Mouse (Mus musculus) CH12.LX (cell line): ENCODE measurements around the gene Magi2. TPM values are rescaled to one million over a fixed set of nuclear protein-coding genes. Genes with fewer than 3 reads are reported as not detected.

ENCODE experiments used
- DNase-seq: peaks from one replicate; pipeline ENCODE4 v3.0.0-alpha.2; 2013; ENCODE audit errors: extremely low read depth
- H3K27ac ChIP-seq: 2 replicates; pipeline ENCODE4 v1.5.1; 2012; ENCODE audit warnings: low read depth, mild to moderate bottlenecking, control low read depth, moderate library complexity; ENCODE audit not compliant: insufficient read depth
- H3K27me3 ChIP-seq: replicated peaks from 2 replicates; pipeline ENCODE3; 2012; ENCODE audit warnings: inconsistent platforms
- H3K36me3 ChIP-seq, 2 experiments: replicated peaks in 1 of 2; 2 replicates each; pipeline versions ENCODE3 to v1.6.1; 2012; ENCODE audit warnings: inconsistent platforms in 1 of 2, low read length in 1 of 2, mild to moderate bottlenecking in 1 of 2, mixed read lengths in 1 of 2, moderate library complexity in 1 of 2; ENCODE audit not compliant: control insufficient read depth in 1 of 2, insufficient read depth in 1 of 2
- H3K4me1 ChIP-seq, 2 experiments: 2 replicates each; pipeline ENCODE4 v1.6.1; 2012; ENCODE audit warnings: inconsistent platforms in 1 of 2, moderate library complexity in 1 of 2; ENCODE audit not compliant: insufficient read depth in 2 of 2, control insufficient read depth in 1 of 2
- H3K4me2 ChIP-seq: 2 replicates; pipeline ENCODE4 v1.6.1; 2012; ENCODE audit warnings: low read depth, mild to moderate bottlenecking, control low read depth; ENCODE audit not compliant: poor library complexity, insufficient read depth, severe bottlenecking
- H3K4me3 ChIP-seq, 3 experiments: fragments of 150-350 bp in 1 of 3; sonication (generic) in 1 of 3; replicated peaks in 1 of 3; 2 replicates each; pipeline versions ENCODE3 to v1.5.1; 2011 to 2012; ENCODE audit warnings: low read depth in 2 of 3, low read length in 2 of 3, mild to moderate bottlenecking in 2 of 3, moderate library complexity in 2 of 3, control low read depth in 1 of 3, improper control_type of control experiment in 1 of 3, inconsistent platforms in 1 of 3, mixed read lengths in 1 of 3; ENCODE audit not compliant: poor library complexity in 1 of 3
- H3K79me2 ChIP-seq: replicated peaks from 2 replicates; pipeline ENCODE4 v1.6.1; 2012; ENCODE audit warnings: mild to moderate bottlenecking, moderate library complexity; ENCODE audit not compliant: control insufficient read depth, poor library complexity, insufficient read depth, severe bottlenecking; ENCODE audit errors: extremely low read depth
- H3K9ac ChIP-seq: 2 replicates; pipeline ENCODE4 v1.6.1; 2012; ENCODE audit warnings: low read depth, mild to moderate bottlenecking, control low read depth, moderate library complexity; ENCODE audit not compliant: insufficient read depth
- H3K9me3 ChIP-seq: replicated peaks from 2 replicates; pipeline ENCODE3; 2012; ENCODE audit warnings: low read length, inconsistent platforms, mixed read lengths
- CHD1 ChIP-seq: IDR thresholded peaks from 2 replicates; pipeline ENCODE4 v1.6.1; 2012; ENCODE audit warnings: low read depth, low read length, improper control_type of control experiment, inconsistent platforms
- IRF4 ChIP-seq: IDR thresholded peaks from 2 replicates; pipeline ENCODE4 v1.6.1; 2014; ENCODE audit warnings: low read depth, mild to moderate bottlenecking, inconsistent platforms, low read length, improper control_type of control experiment
- JUN ChIP-seq: IDR thresholded peaks from 2 replicates; pipeline ENCODE4 v1.6.1; 2011; ENCODE audit warnings: low read depth, mild to moderate bottlenecking, low read length, improper control_type of control experiment, moderate library complexity; ENCODE audit not compliant: insufficient read depth
- KAT2A ChIP-seq: IDR thresholded peaks from 2 replicates; pipeline ENCODE4 v1.6.1; 2012; ENCODE audit warnings: low read length, improper control_type of control experiment, inconsistent platforms; ENCODE audit not compliant: insufficient replicate concordance
- MAX ChIP-seq: IDR thresholded peaks from 2 replicates; pipeline ENCODE4 v1.6.1; 2011; ENCODE audit warnings: low read length, improper control_type of control experiment
- MEF2A ChIP-seq: IDR thresholded peaks from 2 replicates; pipeline ENCODE4 v1.6.1; 2014; ENCODE audit warnings: low read depth, mild to moderate bottlenecking, inconsistent platforms, low read length, improper control_type of control experiment, borderline replicate concordance
- MXI1 ChIP-seq: IDR thresholded peaks from 2 replicates; pipeline ENCODE4 v1.6.1; 2011; ENCODE audit warnings: mild to moderate bottlenecking, low read depth, low read length, improper control_type of control experiment
- POLR2A ChIP-seq: IDR thresholded peaks from 2 replicates; pipeline ENCODE4 v1.6.1; 2011; ENCODE audit warnings: low read depth, mild to moderate bottlenecking, improper control_type of control experiment, low read length
- RCOR1 ChIP-seq: conservative IDR thresholded peaks from 2 replicates; pipeline ENCODE4 v1.6.1; 2012; ENCODE audit warnings: low read depth, mild to moderate bottlenecking, inconsistent platforms, low read length, improper control_type of control experiment
- SIN3A ChIP-seq: IDR thresholded peaks from 2 replicates; pipeline ENCODE4 v1.6.1; 2012; ENCODE audit warnings: low read length, improper control_type of control experiment, inconsistent platforms
- SMC3 ChIP-seq: IDR thresholded peaks from 2 replicates; pipeline ENCODE4 v1.6.1; 2011; ENCODE audit warnings: low read depth, low read length, improper control_type of control experiment
- USF2 ChIP-seq: conservative IDR thresholded peaks from 2 replicates; pipeline ENCODE4 v1.6.1; 2011; ENCODE audit warnings: low read depth, low read length, improper control_type of control experiment
- ZC3H11A ChIP-seq: IDR thresholded peaks from 2 replicates; pipeline ENCODE4 v1.6.1; 2012; ENCODE audit warnings: low read depth, mild to moderate bottlenecking, inconsistent platforms, low read length, improper control_type of control experiment
- ZMIZ1 ChIP-seq: IDR thresholded peaks from 2 replicates; pipeline ENCODE4 v1.6.1; 2012; ENCODE audit warnings: low read depth, mild to moderate bottlenecking, inconsistent platforms, low read length, improper control_type of control experiment
- ZNF384 ChIP-seq: IDR thresholded peaks from 2 replicates; pipeline ENCODE4 v1.6.1; 2012; ENCODE audit warnings: low read depth, low read length, improper control_type of control experiment, inconsistent platforms
- dilution Hi-C: fragments of 300-500 bp; cut with MboI; formaldehyde crosslinking; loops from 2 replicates; pipeline ENCODE4 v1.14.3; 2020; ENCODE audit warnings: low sequenced_read_pairs; ENCODE audit not compliant: extremely low pct_unique_long_range_greater_than_20kb, extremely low pct_ligation_motif_present
- in situ Hi-C: fragments of 300-500 bp; cut with MboI; formaldehyde crosslinking; loops from 3 replicates; pipeline ENCODE4 v1.14.3; 2019; ENCODE audit warnings: low sequenced_read_pairs, low pct_ligation_motif_present, low pct_unique_long_range_greater_than_20kb, mixed read lengths
- polyA plus RNA-seq: library from polyadenylated mRNA; unstranded; fragments of >175 nt; gene quantifications from 2 replicates; pipeline ENCODE4 v1.2.1, GENCODE M21; 2012; ENCODE audit warnings: low read depth; ENCODE audit not compliant: insufficient read length
- total RNA-seq, 2 experiments: library from RNA; depleted of rRNA; stranded (reverse); fragments of 300-350 nt in 1 of 2; fragments of >200 nt in 1 of 2; gene quantifications; 2 replicates each; pipeline ENCODE4 v1.2.3; 2012 to 2014

Magi2 gene
- total and polyA plus RNA-seq, 3 experiments = 0.37 to 0.63 (median 0.42) TPM

GRCm38 (mm10) chr5:19607700-19608099 lies 380.9 kb downstream of the Magi2 start:
- dilution Hi-C loops (no loop called here), in situ Hi-C loops (no loop called here)

GRCm38 (mm10) chr5:19611788-19612187 lies 385.0 kb downstream of the Magi2 start:
- Histone ChIP-seq H3K4me1 (no peaks in the 10 kb centered on the region), H3K4me2 (no peak overlapping the region), H3K27ac (no peak overlapping the region), H3K27me3 (no peaks in the 10 kb centered on the region), H3K36me3 (no peaks in the 10 kb centered on the region), H3K79me2 (no peaks in the 10 kb centered on the region), H3K4me3 (no peak overlapping the region), H3K9me3 (no peaks in the 10 kb centered on the region), H3K9ac (no peak overlapping the region)
- in situ Hi-C loops = no loop called here
- dilution Hi-C loops = no loop called here
- TF ChIP-seq ZC3H11A (no peak), SIN3A (no peak), USF2 (no peak), POLR2A (no peak), IRF4 (no peak), MXI1 (no peak), KAT2A (no peak), ZNF384 (no peak), CHD1 (no peak), SMC3 (no peak), MEF2A (no peak), MAX (no peak)
- DNase-seq = no peak

More at GRCm38 (mm10) chr5:19607700-19608099, 380.9 kb downstream of the Magi2 start:
- no peak for DNase-seq
- TF ChIP-seq CHD1 (no peak), RCOR1 (no peak)
- Histone ChIP-seq H3K27me3 (no peaks in the 10 kb centered on the region), H3K4me3 (no peak overlapping the region), H3K9ac (no peak overlapping the region), H3K27ac (no peak overlapping the region), H3K4me2 (no peak overlapping the region), H3K9me3 (no peaks in the 10 kb centered on the region), H3K79me2 (no peaks in the 10 kb centered on the region), H3K4me1 (no peaks in the 10 kb centered on the region), H3K36me3 (no peaks in the 10 kb centered on the region)

GRCm38 (mm10) chr5:19621678-19622077 lies 394.8 kb downstream of the Magi2 start:
- dilution Hi-C loops = no loop called here
- no peak for TF ChIP-seq ZMIZ1
- TF ChIP-seq JUN = no peak
- TF ChIP-seq, all 38 proteins: peak for 0

More at GRCm38 (mm10) chr5:19621678-19622077, 394.8 kb downstream of the Magi2 start:
- no peaks in the 10 kb centered on the region for H3K27me3 ChIP-seq
- no peaks in the 10 kb centered on the region for H3K36me3 ChIP-seq
- in situ Hi-C loops = no loop called here
- no peak overlapping the region for H3K9ac ChIP-seq
- no peaks in the 10 kb centered on the region for H3K9me3 ChIP-seq
- no peaks in the 10 kb centered on the region for H3K79me2 ChIP-seq
- H3K27ac ChIP-seq = no peak overlapping the region
- no peaks in the 10 kb centered on the region for H3K4me1 ChIP-seq
- H3K4me2 ChIP-seq = no peak overlapping the region
- no peak overlapping the region for H3K4me3 ChIP-seq
- no peak for DNase-seq
